Mouse (Mus musculus): ENCODE measurements around the gene Vwa7.

Vwa7 gene

DNA sequence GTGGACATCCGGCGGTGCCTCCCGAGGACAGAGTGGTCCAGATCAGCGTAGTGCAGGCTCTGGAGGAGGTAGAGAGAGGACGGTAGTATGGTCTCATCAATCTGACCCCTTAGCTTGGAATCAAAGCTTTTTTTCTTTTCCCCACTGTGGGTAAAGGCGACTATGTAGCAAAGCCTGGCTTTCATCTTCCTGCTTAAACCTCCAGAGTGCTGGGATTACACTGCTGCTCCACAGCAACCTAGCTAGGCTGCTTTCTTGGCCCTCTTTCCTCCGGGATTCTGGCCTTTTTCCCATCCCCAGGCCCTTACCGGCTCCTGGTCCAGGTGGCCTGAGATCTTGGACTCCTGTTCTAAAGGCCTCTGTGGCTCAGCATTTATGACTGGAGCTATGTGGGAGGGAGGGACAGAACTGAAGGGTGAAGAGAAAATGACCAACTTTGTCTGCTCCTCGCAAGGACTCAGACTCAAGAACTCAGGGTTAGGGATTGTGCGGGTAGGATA, 48.0 kb downstream of the Vwa7 start:
- no peak for DNase-seq (ENCODE audit: low spot score in 2 of 2)

DNA sequence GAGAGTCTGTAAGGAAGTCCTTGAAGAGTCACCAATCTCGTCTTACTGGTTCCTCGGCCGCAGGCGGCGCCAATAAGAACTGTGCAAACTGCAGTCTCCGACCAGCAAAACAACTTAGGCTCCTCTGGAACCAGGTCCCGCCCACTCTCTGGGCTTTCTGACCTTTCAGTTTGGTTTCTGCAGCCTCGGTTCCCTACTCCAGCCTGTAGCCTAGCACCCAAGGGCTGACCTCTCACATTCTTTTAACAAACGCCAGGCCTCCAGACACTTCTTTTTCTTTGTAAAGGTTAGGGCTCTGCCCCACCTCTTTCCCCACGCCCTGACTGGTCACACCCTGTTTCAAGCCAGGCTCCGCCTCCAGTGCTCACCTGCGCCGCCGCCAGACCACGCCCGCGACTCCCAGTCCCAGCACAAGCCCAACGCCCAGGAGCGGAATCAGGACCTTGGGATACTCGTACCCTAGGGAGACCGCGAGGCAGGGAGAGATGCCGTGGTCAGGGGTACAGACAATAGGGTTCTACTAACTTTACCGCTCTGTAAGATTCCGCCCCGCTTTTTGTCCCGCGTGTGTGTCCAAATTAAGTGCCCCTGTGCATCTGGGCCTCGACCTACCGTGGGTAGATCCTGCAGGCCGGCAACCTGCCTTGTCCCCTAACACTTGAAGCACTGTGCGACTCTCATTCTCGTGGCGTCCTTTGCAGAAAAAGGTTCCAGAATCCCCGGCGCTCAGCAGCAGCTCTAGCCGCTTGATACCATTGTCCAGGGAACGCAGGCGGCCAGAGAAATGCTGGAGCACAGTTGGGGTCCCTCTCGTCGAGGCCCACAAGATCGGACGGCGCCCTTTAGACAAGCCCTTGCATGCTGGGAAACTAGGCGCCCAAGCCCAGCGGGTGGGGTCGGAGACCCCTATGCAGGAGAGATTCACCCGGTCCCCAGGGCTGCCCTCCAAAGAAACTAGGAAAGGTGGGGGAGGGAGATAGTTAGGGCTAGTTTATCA, 48.9 kb downstream of the Vwa7 start, which contains the start of gene Ly6g6c:
Gene Ly6g6c, plus strand, starts transcription at position 438 of the 997 bp plus-strand sequence.
- DNase-seq (ENCODE audit: low spot score in 2 of 2) = no peak

DNA sequence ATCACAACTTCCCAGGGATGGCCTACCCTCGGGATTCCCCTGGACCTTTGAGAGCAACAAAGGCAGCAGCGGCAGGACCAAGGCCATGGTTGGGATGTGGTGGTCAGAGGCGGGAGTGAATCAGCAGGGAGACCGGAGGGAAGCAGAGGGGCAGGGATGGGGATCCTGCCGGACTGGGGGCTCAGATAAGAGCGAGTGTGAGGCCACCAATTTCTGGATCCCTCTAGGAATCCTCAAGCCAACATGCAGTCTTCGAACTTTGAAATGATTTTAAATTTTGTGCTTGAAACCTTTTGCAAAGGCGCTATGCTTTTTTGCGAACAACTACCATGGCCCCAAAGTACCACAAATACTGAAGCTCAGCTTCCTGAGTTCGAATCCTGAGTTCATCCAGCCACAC, 49.7 kb downstream of the Vwa7 start, which contains the start of gene Mpig6b:
Gene Mpig6b, minus strand, starts transcription at position 101 of the 400 bp plus-strand sequence.
- DNase-seq (ENCODE audit: low spot score in 2 of 2) = no peak

DNA sequence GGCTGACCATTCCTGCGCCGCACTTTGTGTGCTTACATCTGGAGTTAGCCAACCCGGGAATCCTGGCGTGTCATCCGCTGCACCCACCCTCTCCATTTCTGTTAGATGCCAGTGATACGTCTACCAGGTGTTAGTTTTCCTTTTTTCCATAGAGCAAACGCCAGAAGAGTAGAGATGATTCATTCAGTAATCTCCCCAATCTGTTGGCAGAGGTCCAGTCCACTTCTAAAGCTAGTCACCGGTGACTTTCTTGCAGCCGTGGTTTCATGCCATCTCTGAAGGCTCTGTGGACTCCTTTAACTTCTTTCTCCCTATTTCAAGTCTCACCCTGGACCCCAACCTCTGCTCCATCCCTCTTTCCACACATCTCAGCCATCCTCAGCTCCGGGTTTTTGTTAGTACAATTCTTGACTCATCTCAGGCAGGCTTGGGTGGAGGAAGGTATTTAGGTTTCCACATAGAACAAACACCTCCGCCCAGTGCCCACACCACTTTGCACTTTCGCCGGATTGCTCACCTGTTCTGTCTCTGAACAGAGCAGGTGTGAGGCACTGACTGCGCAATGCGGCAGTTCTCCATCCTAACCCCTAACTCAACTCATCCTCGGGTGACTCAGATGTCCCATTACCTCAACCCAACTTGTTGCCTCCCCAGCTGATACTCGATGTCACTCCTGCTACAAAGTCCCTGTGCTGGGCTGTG, 52.0 kb downstream of the Vwa7 start:
- no peak for DNase-seq (ENCODE audit: low spot score in 2 of 2)

DNA sequence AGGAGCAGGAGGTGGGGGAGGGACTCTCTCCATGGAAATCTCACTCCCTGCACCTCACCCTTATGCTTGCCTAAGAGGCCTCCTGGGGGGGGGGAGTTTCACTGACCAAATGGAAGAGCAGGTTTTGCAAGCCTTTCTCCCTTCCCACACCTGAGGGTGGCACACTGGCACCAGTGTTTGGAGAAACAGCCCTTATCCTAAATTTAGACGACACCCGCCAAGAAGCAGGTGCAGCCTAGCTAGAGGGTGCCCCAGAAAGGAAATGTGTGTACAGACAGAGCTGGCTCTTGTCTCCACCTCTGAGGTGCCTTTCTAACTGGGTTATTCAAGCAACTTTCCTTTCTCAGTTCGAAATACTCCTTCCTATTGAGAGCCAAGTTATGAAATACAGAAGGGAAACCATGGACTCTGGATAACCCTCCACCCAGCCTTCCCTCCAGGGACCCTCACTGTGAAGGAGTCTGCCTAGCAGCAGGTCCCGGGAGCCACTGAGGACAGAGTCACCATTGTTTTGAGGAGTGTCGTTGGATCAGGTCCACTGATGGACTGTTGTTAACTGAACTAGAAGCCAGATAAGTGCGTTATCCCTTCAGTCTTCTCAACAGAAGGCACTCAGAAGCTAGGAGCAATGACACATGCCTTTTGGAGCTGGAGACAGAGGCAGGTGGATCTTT, 54.3 kb downstream of the Vwa7 start:
- DNase-seq (ENCODE audit: low spot score in 2 of 2) = no peak

DNA sequence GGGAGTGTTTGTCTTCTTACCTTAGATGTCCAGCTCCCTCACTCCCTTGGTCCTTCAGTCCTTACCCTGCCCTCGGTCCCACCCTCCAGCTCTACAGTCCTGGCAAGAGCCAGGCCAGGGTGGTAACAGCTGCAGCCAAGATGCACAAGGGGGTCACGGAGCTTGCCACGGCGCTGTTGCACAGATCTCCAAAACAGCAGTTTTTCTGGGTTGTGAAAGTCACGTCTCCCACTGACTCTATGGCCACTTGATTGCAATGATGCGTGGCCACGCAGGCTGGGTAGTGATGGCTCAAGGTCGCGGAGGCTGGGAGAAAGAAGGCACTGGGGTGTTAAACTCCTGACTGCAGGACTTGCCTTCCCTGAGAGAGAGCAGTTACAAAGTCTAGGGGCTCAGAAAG, 55.1 kb downstream of the Vwa7 start:
- DNase-seq (ENCODE audit: low spot score in 2 of 2) = no peak

DNA sequence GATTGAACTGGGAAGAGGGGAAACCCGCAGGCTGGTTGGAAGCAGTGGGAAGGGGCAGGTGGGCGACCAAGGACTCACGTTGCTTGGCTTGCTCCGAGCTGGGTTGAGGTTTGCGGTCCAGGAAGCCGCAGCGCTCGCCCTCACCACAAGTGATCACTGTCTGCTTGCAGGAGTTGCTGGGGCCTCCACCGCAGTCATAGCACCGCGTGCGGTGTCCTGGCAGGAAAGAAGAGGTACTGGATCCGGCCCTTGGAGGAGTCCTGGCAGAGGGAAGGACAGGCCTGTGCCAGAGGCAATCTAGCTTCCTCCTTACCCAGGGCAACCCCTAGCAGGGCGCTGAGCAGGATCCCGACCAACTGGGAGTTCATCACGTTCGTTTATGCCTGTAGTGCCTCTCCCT, 57.7 kb downstream of the Vwa7 start:
- no peak for DNase-seq (ENCODE audit: low spot score in 2 of 2)
